8 mouse cellular contexts compared by ENCODE assay signal in the genomic region with DNA sequence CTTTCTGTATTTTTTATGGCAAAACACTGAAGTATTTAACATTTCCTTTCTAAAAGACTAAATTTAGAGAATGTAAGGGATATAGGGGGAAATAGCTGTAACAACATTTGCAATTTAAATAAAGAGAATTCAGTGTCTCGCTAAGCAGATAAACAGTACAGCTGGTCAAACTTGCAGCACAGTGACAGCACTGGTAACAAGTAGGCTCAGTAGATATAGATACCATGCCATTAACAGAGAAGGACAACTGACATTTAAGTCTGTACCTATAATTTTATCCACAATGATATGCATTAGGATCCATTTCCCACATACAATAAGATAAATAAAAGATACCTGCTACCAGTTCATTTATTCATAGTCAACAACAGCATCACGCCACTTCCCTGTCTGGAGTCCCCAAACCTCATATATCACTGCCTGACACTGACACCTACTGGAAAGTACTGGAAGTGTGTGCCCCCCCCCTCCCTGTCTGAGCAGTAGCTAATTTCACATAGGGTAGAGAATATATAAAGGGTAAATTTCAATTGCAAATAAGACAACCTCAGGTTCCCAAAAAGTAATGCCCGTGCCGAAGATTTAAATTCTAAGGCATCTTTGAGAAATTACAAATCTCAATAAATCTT.
DNase-seq lines count a peak whose midpoint lies in the region; ATAC-seq and TF ChIP-seq lines count a peak whose summit lies in the region.

No protein-coding gene starts in this region.

- DNase-seq in kidney, adult 18-20 months = no peak
- DNase-seq in Muller cell, postnatal 12 days (ENCODE audit: inconsistent ontology term) = peak; percentile 74
- peak; percentile 76 for DNase-seq in embryo, embryonic 11 days
- peak; percentile 84 for DNase-seq in hindbrain, embryonic 14.5 days (ENCODE audit: low spot score)
- DNase-seq in limb, embryonic 14.5 days (ENCODE audit: low spot score) = peak; percentile 60
- DNase-seq in urinary bladder, postnatal 10 days (ENCODE audit: low spot score) = no peak

- no peak overlapping the region for H3K4me3 ChIP-seq in kidney, embryonic 15.5 days (replicated peaks)
- H3K4me3 ChIP-seq in hindbrain, embryonic 14.5 days (replicated peaks; ENCODE audit: low read length) = peak overlapping the region; percentile 23
- no peak overlapping the region for H3K4me3 ChIP-seq in limb, embryonic 14.5 days (replicated peaks; ENCODE audit: low read length)
- no peak overlapping the region for H3K4me3 ChIP-seq in neural tube, embryonic 12.5 days

- ATAC-seq in kidney, embryonic 15.5 days (replicated peaks; ENCODE audit: low FRiP score) = peak; percentile 76; the same call in 1 of the 2 replicates
- ATAC-seq in hindbrain, embryonic 14.5 days (ENCODE audit: low FRiP score) = peak; percentile 88
- ATAC-seq in limb, embryonic 14.5 days (ENCODE audit: low FRiP score, low read depth) = peak; percentile 77; the same call in 1 of the 2 replicates
- peak; percentile 78; the same call in 1 of the 2 replicates for ATAC-seq in neural tube, embryonic 12.5 days (ENCODE audit: low FRiP score, low read depth)

- no peak overlapping the region for H3K9ac ChIP-seq in kidney, embryonic 15.5 days
- H3K9ac ChIP-seq in hindbrain, embryonic 14.5 days = peak overlapping the region; percentile 28; the same call in 1 of the 2 replicates
- H3K9ac ChIP-seq in limb, embryonic 14.5 days (ENCODE audit: low read depth, low read length, severe bottlenecking) = no peak overlapping the region
- H3K9ac ChIP-seq in neural tube, embryonic 12.5 days = no peak overlapping the region

- H3K9me3 ChIP-seq in kidney, embryonic 15.5 days (replicated peaks) = no peaks in the 10 kb centered on the region
- no peaks in the 10 kb centered on the region for H3K9me3 ChIP-seq in hindbrain, embryonic 14.5 days (ENCODE audit: control insufficient read depth, low read length)
- H3K9me3 ChIP-seq in limb, embryonic 14.5 days (ENCODE audit: control insufficient read depth, low read length) = no peaks in the 10 kb centered on the region
- no peaks in the 10 kb centered on the region for H3K9me3 ChIP-seq in neural tube, embryonic 12.5 days

- no peak overlapping the region for H3K27ac ChIP-seq in kidney, embryonic 15.5 days
- no peak overlapping the region for H3K27ac ChIP-seq in hindbrain, embryonic 14.5 days
- no peak overlapping the region for H3K27ac ChIP-seq in limb, embryonic 14.5 days (replicated peaks; ENCODE audit: low read depth, low read length)
- H3K27ac ChIP-seq in neural tube, embryonic 12.5 days = no peak overlapping the region

- WGBS in kidney, embryonic 15.5 days = 38% methylated on average over 4 of the region's 4 CpGs
- 25% methylated on average over 4 of the region's 4 CpGs for WGBS in hindbrain, embryonic 14.5 days
- 40% methylated on average over 4 of the region's 4 CpGs for WGBS in limb, embryonic 14.5 days
- WGBS in neural tube, embryonic 12.5 days = 17% methylated on average over 4 of the region's 4 CpGs

- H3K36me3 ChIP-seq in kidney, embryonic 15.5 days = no peaks in the 10 kb centered on the region
- no peaks in the 10 kb centered on the region for H3K36me3 ChIP-seq in hindbrain, embryonic 14.5 days (replicated peaks; ENCODE audit: control insufficient read depth, insufficient read depth)
- no peaks in the 10 kb centered on the region for H3K36me3 ChIP-seq in limb, embryonic 14.5 days (ENCODE audit: control insufficient read depth, insufficient read depth, low read length)
- H3K36me3 ChIP-seq in neural tube, embryonic 12.5 days = no peaks in the 10 kb centered on the region

- no peak overlapping the region for H3K4me2 ChIP-seq in kidney, embryonic 15.5 days
- peak overlapping the region; percentile 76 for H3K4me2 ChIP-seq in hindbrain, embryonic 14.5 days (replicated peaks)
- H3K4me2 ChIP-seq in limb, embryonic 14.5 days (replicated peaks; ENCODE audit: low read depth, low read length, severe bottlenecking) = no peak overlapping the region
- peak overlapping the region; percentile 24; the same call in 1 of the 2 replicates for H3K4me2 ChIP-seq in neural tube, embryonic 12.5 days (replicated peaks)

- peaks cover 10% of the 10 kb centered on the region; the same call in 1 of the 2 replicates for H3K4me1 ChIP-seq in kidney, embryonic 15.5 days
- no peaks in the 10 kb centered on the region for H3K4me1 ChIP-seq in hindbrain, embryonic 14.5 days (replicated peaks; ENCODE audit: control insufficient read depth, insufficient read depth, low read length)
- H3K4me1 ChIP-seq in limb, embryonic 14.5 days (ENCODE audit: control insufficient read depth, insufficient read depth, low read length) = peaks cover 2% of the 10 kb centered on the region; the same call in 1 of the 2 replicates
- H3K4me1 ChIP-seq in neural tube, embryonic 12.5 days = peaks cover 10% of the 10 kb centered on the region

- TF ChIP-seq POLR2A in limb, embryonic 14.5 days (IDR thresholded peaks at IDR 0.05; ENCODE audit: borderline replicate concordance, extremely low read depth, insufficient read depth, insufficient read length) = no peak

- H3K27me3 ChIP-seq in kidney, embryonic 15.5 days = no peaks in the 10 kb centered on the region
- H3K27me3 ChIP-seq in hindbrain, embryonic 14.5 days (ENCODE audit: control insufficient read depth, insufficient read depth, low read length) = no peaks in the 10 kb centered on the region
- no peaks in the 10 kb centered on the region for H3K27me3 ChIP-seq in limb, embryonic 14.5 days (ENCODE audit: control insufficient read depth, insufficient read depth, low read length)
- H3K27me3 ChIP-seq in neural tube, embryonic 12.5 days (replicated peaks) = no peaks in the 10 kb centered on the region

Comparison
In these comparisons a context has a peak if more than half of its experiments do, and no peak if none do; other contexts are left out.
1. H3K4me2 ChIP-seq: peak in hindbrain, embryonic 14.5 days (single experiment) and neural tube, embryonic 12.5 days (single experiment); none in kidney, embryonic 15.5 days (single experiment) and limb, embryonic 14.5 days (single experiment).
2. DNase-seq: peak in Muller cell, postnatal 12 days (single experiment), embryo, embryonic 11 days (single experiment), hindbrain, embryonic 14.5 days (single experiment) and limb, embryonic 14.5 days (single experiment); none in kidney, adult 18-20 months (single experiment) and urinary bladder, postnatal 10 days (single experiment).
3. Peak in every context shown above with its lines, with median percentiles within 50 percentile points of each other: ATAC-seq.